Mouse (Mus musculus): ENCODE data around the gene Kpna4.

- TF ChIP-seq POLR2A (IDR thresholded peaks at IDR 0.05; ENCODE audit: insufficient read depth, low read depth, low read length) (no peak), CTCF (IDR thresholded peaks at IDR 0.05; ENCODE audit: insufficient read depth, low read depth, low read length) (no peak)
Observed at GRCm38 (mm10) chr3:69026133-69026783, 100.7 kb downstream of the Kpna4 start.
